Mouse (Mus musculus) ES-Bruce4 (cell line): ENCODE data around the gene Fam20b. TPM values are rescaled to one million over a fixed set of nuclear protein-coding genes. Genes with fewer than 3 reads are reported as not detected.
A peak's percentile ranks its signal among the peaks of the same experiment; 100 is the strongest.

Experiments
- H3K27ac ChIP-seq: 2 replicates; pipeline ENCODE4 v1.5.1; 2012; ENCODE audit warnings: low read length, inconsistent platforms; ENCODE audit not compliant: insufficient read depth
- H3K27me3 ChIP-seq: 2 replicates; pipeline ENCODE4 v1.6.1; 2012; ENCODE audit warnings: mild to moderate bottlenecking, low read length, inconsistent platforms; ENCODE audit not compliant: control insufficient read depth, poor library complexity, insufficient read depth, severe bottlenecking
- H3K36me3 ChIP-seq: 2 replicates; pipeline ENCODE4 v1.6.1; 2012; ENCODE audit warnings: inconsistent platforms, mild to moderate bottlenecking, low read length, moderate library complexity; ENCODE audit not compliant: control insufficient read depth, poor library complexity, insufficient read depth, severe bottlenecking
- H3K4me1 ChIP-seq: one replicate; pipeline ENCODE4 v1.8.1; 2011; ENCODE audit warnings: low read length; ENCODE audit not compliant: control insufficient read depth, insufficient read depth
- H3K4me3 ChIP-seq: 2 replicates; pipeline ENCODE4 v1.5.1; 2011; ENCODE audit warnings: low read depth, mild to moderate bottlenecking, low read length
- H3K9ac ChIP-seq: 2 replicates; pipeline ENCODE4 v1.6.1; 2012; ENCODE audit warnings: low read depth, mild to moderate bottlenecking, inconsistent platforms; ENCODE audit not compliant: poor library complexity, severe bottlenecking
- H3K9me3 ChIP-seq: replicated peaks from 2 replicates; pipeline ENCODE4 v1.6.1; 2012; ENCODE audit warnings: mild to moderate bottlenecking, low read length, inconsistent platforms; ENCODE audit not compliant: control insufficient read depth, poor library complexity, insufficient read depth, severe bottlenecking
- CTCF ChIP-seq: IDR thresholded peaks from one replicate; pipeline ENCODE4 v1.8.1; 2011; ENCODE audit warnings: low read depth, low read length
- EP300 ChIP-seq: IDR thresholded peaks from 2 replicates; pipeline ENCODE4 v1.6.1; 2011; ENCODE audit warnings: low read depth, low read length; ENCODE audit not compliant: insufficient read depth
- POLR2A ChIP-seq: IDR thresholded peaks from one replicate; pipeline ENCODE4 v1.8.1; 2011; ENCODE audit warnings: low read length; ENCODE audit not compliant: insufficient read depth
- polyA plus RNA-seq: library from polyadenylated mRNA; stranded (reverse); fragments of >200 nt; gene quantifications from 2 replicates; pipeline ENCODE4 v1.2.4, GENCODE M21; 2011; ENCODE audit warnings: low read depth; ENCODE audit not compliant: missing spikeins, insufficient read depth, insufficient read length

Fam20b gene
- polyA plus RNA-seq, 1 experiment, result 23.5 TPM

GRCm38 (mm10) chr1:156659906-156660659, 58.8 kb downstream of the Fam20b start:
- no peaks in the 10 kb centered on the region for H3K36me3 ChIP-seq
- peak overlapping the region; percentile 80 for H3K27ac ChIP-seq
- no peaks in the 10 kb centered on the region for H3K9me3 ChIP-seq
- no peak for TF ChIP-seq POLR2A
- no peak for TF ChIP-seq CTCF
- TF ChIP-seq EP300, result no peak
- peaks cover 31% of the 10 kb centered on the region for H3K4me1 ChIP-seq
- H3K27me3 ChIP-seq, result no peaks in the 10 kb centered on the region
- H3K4me3 ChIP-seq, result peak overlapping the region; percentile 38
- peak overlapping the region; percentile 31 for H3K9ac ChIP-seq

GRCm38 (mm10) chr1:156658676-156659075, 60.2 kb downstream of the Fam20b start:
- no peaks in the 10 kb centered on the region for H3K9me3 ChIP-seq
- 0 out of 2 replicates have a peak, but pooled peaks cover under 1% of the 10 kb centered on the region for H3K36me3 ChIP-seq
- no peaks in the 10 kb centered on the region for H3K27me3 ChIP-seq
- H3K27ac ChIP-seq, result 0 out of 2 replicates have a peak overlapping the region, but pooled peaks have one; percentile 35
- no peak overlapping the region for H3K4me3 ChIP-seq
- no peak overlapping the region for H3K9ac ChIP-seq
- no peak for TF ChIP-seq POLR2A
- H3K4me1 ChIP-seq, result peaks cover 37% of the 10 kb centered on the region

- Histone ChIP-seq H3K4me3 (no peak overlapping the region), H3K9ac (no peak overlapping the region), H3K27me3 (no peaks in the 10 kb centered on the region), H3K27ac (0 out of 2 replicates have a peak overlapping the region, but pooled peaks have one; percentile 36), H3K9me3 (no peaks in the 10 kb centered on the region), H3K4me1 (peaks cover 38% of the 10 kb centered on the region), H3K36me3 (0 out of 2 replicates have a peak, but pooled peaks cover 3% of the 10 kb centered on the region)
- TF ChIP-seq POLR2A (no peak), EP300 (no peak), CTCF (no peak)
Observed at GRCm38 (mm10) chr1:156657523-156657922, 61.4 kb downstream of the Fam20b start.

GRCm38 (mm10) chr1:156654735-156655530, 64.0 kb downstream of the Fam20b start:
- TF ChIP-seq CTCF (no peak), EP300 (peak; percentile 89)
- Histone ChIP-seq H3K36me3 (0 out of 2 replicates have a peak, but pooled peaks cover 3% of the 10 kb centered on the region), H3K4me3 (no peak overlapping the region; the same call in 1 of the 2 replicates), H3K4me1 (peaks cover 35% of the 10 kb centered on the region), H3K9me3 (no peaks in the 10 kb centered on the region), H3K27ac (peak overlapping the region; percentile 80), H3K27me3 (no peaks in the 10 kb centered on the region), H3K9ac (peak overlapping the region; percentile 25)

- H3K9me3 ChIP-seq, result no peaks in the 10 kb centered on the region
- no peak overlapping the region for H3K9ac ChIP-seq
- H3K4me1 ChIP-seq, result peaks cover 26% of the 10 kb centered on the region
- H3K27ac ChIP-seq, result peak overlapping the region; percentile 10
- peaks cover 3% of the 10 kb centered on the region; the same call in 1 of the 2 replicates for H3K36me3 ChIP-seq
- H3K4me3 ChIP-seq, result no peak overlapping the region
- no peaks in the 10 kb centered on the region for H3K27me3 ChIP-seq
- TF ChIP-seq POLR2A, result no peak
- TF ChIP-seq EP300, result no peak
- TF ChIP-seq CTCF, result no peak
Observed at GRCm38 (mm10) chr1:156652189-156652822, 66.6 kb downstream of the Fam20b start.
